Comparison of ENCODE assay signal across 8 mouse cellular contexts in genomic region chr3:51417485-51417884, GRCm38 (mm10). TPM values are rescaled to one million over a fixed set of nuclear protein-coding genes. Genes with fewer than 3 reads are reported as not detected.
DNase-seq lines count a peak whose midpoint lies in the region; ATAC-seq and TF ChIP-seq lines count a peak whose summit lies in the region.

No protein-coding gene starts in this region.

- TF ChIP-seq RAD21 in CH12.LX (IDR thresholded peaks at IDR 0.05; ENCODE audit: low read depth, low read length): no peak

- H3K4me3 ChIP-seq in heart, embryonic 11.5 days (ENCODE audit: low read depth, low read length): peak overlapping the region; percentile 68
- H3K4me3 ChIP-seq in CH12.LX (replicated peaks in 1 of 3; ENCODE audit: low read depth in 2 of 3, low read length in 2 of 3, poor library complexity in 1 of 3) (peak overlapping the region; percentile 78 to 82 (median 80)), macrophage (ENCODE audit: inconsistent target) (peak overlapping the region; percentile 87)
- H3K4me3 ChIP-seq in forebrain, postnatal 0 days (ENCODE audit: low read depth, low read length): peak overlapping the region; percentile 93

- peaks cover 14% of the 10 kb centered on the region; the same call in 1 of the 2 replicates for H3K4me1 ChIP-seq in heart, embryonic 11.5 days (ENCODE audit: control insufficient read depth, insufficient read depth, low read length)
- peaks cover 0 to 57% of the 10 kb centered on the region in 2 experiments; a peak in 3 of 4 replicates for H3K4me1 ChIP-seq in CH12.LX (ENCODE audit: control insufficient read depth in 1 of 2, insufficient read depth in 2 of 2)
- peaks cover 20% of the 10 kb centered on the region for H3K4me1 ChIP-seq in forebrain, postnatal 0 days (ENCODE audit: insufficient read depth)

- H3K79me2 ChIP-seq in CH12.LX (replicated peaks; ENCODE audit: control insufficient read depth, extremely low read depth, insufficient read depth, poor library complexity, severe bottlenecking) (peaks cover 71% of the 10 kb centered on the region), macrophage (ENCODE audit: inconsistent target) (peaks cover 72% of the 10 kb centered on the region)

- dilution Hi-C loops in CH12.LX (cut with MboI; ENCODE audit: extremely low pct_ligation_motif_present, extremely low pct_unique_long_range_greater_than_20kb, low sequenced_read_pairs): no loop called here

- no peak for DNase-seq in heart, adult 18-20 months
- DNase-seq in CH12.LX (ENCODE audit: extremely low read depth): no peak
- no peak for DNase-seq in forebrain, postnatal 0 days
- no peak for DNase-seq in thymus, postnatal 10 days (ENCODE audit: low spot score in 2 of 2)
- DNase-seq in adrenal gland, postnatal 4 days (ENCODE audit: low spot score in 2 of 2): no peak
- no peak for DNase-seq in cerebellum, postnatal 14 days

- no peaks in the 10 kb centered on the region for H3K27me3 ChIP-seq in heart, embryonic 11.5 days (ENCODE audit: control insufficient read depth, insufficient read depth, low read length)
- no peaks in the 10 kb centered on the region for H3K27me3 ChIP-seq in CH12.LX (replicated peaks)
- H3K27me3 ChIP-seq in forebrain, postnatal 0 days (ENCODE audit: insufficient read depth, low read length): no peaks in the 10 kb centered on the region

- no peak overlapping the region for H3K27ac ChIP-seq in heart, embryonic 11.5 days (ENCODE audit: low read depth, low read length)
- H3K27ac ChIP-seq in CH12.LX (ENCODE audit: insufficient read depth, low read depth): no peak overlapping the region
- H3K27ac ChIP-seq in forebrain, postnatal 0 days (ENCODE audit: low read depth, low read length): no peak overlapping the region
- 0 out of 2 replicates have a peak overlapping the region, but pooled peaks have one; percentile 66 for H3K27ac ChIP-seq in macrophage

- 52% methylated on average over 2 of the region's 2 CpGs for WGBS in heart, embryonic 11.5 days (ENCODE audit: insufficient replicate concordance)
- WGBS in forebrain, postnatal 0 days: 43% methylated on average over 2 of the region's 2 CpGs
- WGBS in macrophage (ENCODE audit: missing documents): 59% methylated on average over 2 of the region's 2 CpGs

- no peak for TF ChIP-seq POLR2A in CH12.LX (IDR thresholded peaks at IDR 0.05; ENCODE audit: low read depth, low read length)

- TF ChIP-seq CTCF in CH12.LX (conservative IDR thresholded peaks at IDR 0.05 in 1 of 2, IDR thresholded peaks at IDR 0.05 in 1 of 2; ENCODE audit: low read depth in 2 of 2, low read length in 2 of 2): peak in 1 of 2 experiments; percentile 16; a peak in 2 of 4 replicates
- no peak for TF ChIP-seq CTCF in forebrain, postnatal 0 days (IDR thresholded peaks at IDR 0.05; ENCODE audit: low read depth)

- no peak for TF ChIP-seq EP300 in CH12.LX (IDR thresholded peaks at IDR 0.05; ENCODE audit: low read length)

- no peaks in the 10 kb centered on the region for H3K9me3 ChIP-seq in heart, embryonic 11.5 days (replicated peaks; ENCODE audit: control insufficient read depth, low read length)
- H3K9me3 ChIP-seq in CH12.LX (replicated peaks; ENCODE audit: low read length): no peaks in the 10 kb centered on the region
- no peaks in the 10 kb centered on the region for H3K9me3 ChIP-seq in forebrain, postnatal 0 days (ENCODE audit: low read length)

- in situ Hi-C loops in CH12.LX (cut with MboI; ENCODE audit: low pct_ligation_motif_present, low pct_unique_long_range_greater_than_20kb, low sequenced_read_pairs): no loop called here

- peak overlapping the region; percentile 82 for H3K4me2 ChIP-seq in heart, embryonic 11.5 days
- H3K4me2 ChIP-seq in CH12.LX (ENCODE audit: insufficient read depth, low read depth, poor library complexity, severe bottlenecking): peak overlapping the region; percentile 73
- H3K4me2 ChIP-seq in forebrain, postnatal 0 days (ENCODE audit: low read depth): peak overlapping the region; percentile 81

- no peak overlapping the region for H3K9ac ChIP-seq in heart, embryonic 11.5 days (ENCODE audit: low read depth, low read length)
- peak overlapping the region; percentile 68; the same call in 1 of the 2 replicates for H3K9ac ChIP-seq in CH12.LX (ENCODE audit: insufficient read depth, low read depth)
- no peak overlapping the region for H3K9ac ChIP-seq in forebrain, postnatal 0 days

- no peak for ATAC-seq in heart, embryonic 11.5 days (replicated peaks; ENCODE audit: insufficient number of reproducible peaks, low FRiP score, low TSS enrichment)
- no peak for ATAC-seq in forebrain, postnatal 0 days

- no peaks in the 10 kb centered on the region for H3K36me3 ChIP-seq in heart, embryonic 11.5 days (ENCODE audit: control insufficient read depth, insufficient read depth, low read length)
- H3K36me3 ChIP-seq in CH12.LX (replicated peaks in 1 of 2; ENCODE audit: control insufficient read depth in 1 of 2, insufficient read depth in 1 of 2, low read length in 1 of 2) (peaks cover 5 to 30% of the 10 kb centered on the region in 2 experiments), macrophage (ENCODE audit: inconsistent target) (no peaks in the 10 kb centered on the region)
- no peaks in the 10 kb centered on the region for H3K36me3 ChIP-seq in forebrain, postnatal 0 days (ENCODE audit: insufficient read depth)

TF ChIP-seq in CH12.LX, 34 proteins besides CTCF, POLR2A, EP300 and RAD21:
- TF ChIP-seq MXI1 (IDR thresholded peaks at IDR 0.05; ENCODE audit: low read depth, low read length) (peak; percentile 55), MAZ (IDR thresholded peaks at IDR 0.05; ENCODE audit: low read depth, low read length) (no peak), HCFC1 (IDR thresholded peaks at IDR 0.05; ENCODE audit: low read depth, low read length) (no peak), E2F4 (IDR thresholded peaks at IDR 0.05; ENCODE audit: insufficient replicate concordance, low read depth, low read length) (no peak), IRF4 (IDR thresholded peaks at IDR 0.05; ENCODE audit: low read depth, low read length) (0 out of 2 replicates have a peak, but pooled peaks have one; percentile 12), SIN3A (IDR thresholded peaks at IDR 0.05; ENCODE audit: low read length) (0 out of 2 replicates have a peak, but pooled peaks have one; percentile 6), MYC (IDR thresholded peaks at IDR 0.05; ENCODE audit: low read depth, low read length) (peak; percentile 60; the same call in 1 of the 2 replicates), CHD2 (IDR thresholded peaks at IDR 0.05; ENCODE audit: low read length) (no peak), MAX (IDR thresholded peaks at IDR 0.05; ENCODE audit: low read length) (peak; percentile 34; the same call in 1 of the 2 replicates)
TF ChIP-seq in CH12.LX: peak in this region for 5.

RNA-seq across cellular contexts. Expression of gene Naa15, which starts 2.5 kb away (rescaled TPM):
- 37.8 and 39.6 TPM in 2 replicates for polyA plus RNA-seq in heart, embryonic 11.5 days (2014; fragmentation: Nextera tagmentation; extraction: Ambion mirVana)
- 10 to 100 TPM; 54.8 TPM for total RNA-seq in heart, adult 18-20 months (2021)
- total RNA-seq in CH12.LX (2012; rRNA removed): 27.6 and 34.1 TPM in 2 replicates
- total RNA-seq in CH12.LX (2014; rRNA removed): 59.0 and 59.9 TPM in 2 replicates
- polyA plus RNA-seq in CH12.LX (2012; ENCODE audit: insufficient read length, low read depth): 85.8 and 95.3 TPM in 2 replicates
- 28.3 and 36.9 TPM in 2 replicates for total RNA-seq in forebrain, postnatal 0 days (2014; rRNA removed)
- polyA plus RNA-seq in forebrain, postnatal 0 days (2015; fragmentation: Nextera tagmentation; extraction: Ambion mirVana): 21.4 and 29.7 TPM in 2 replicates
- 100 to 1,000 TPM; 114 to 283 (median 163) TPM for total RNA-seq in macrophage (2018; cell fraction: chromatin; rRNA removed)
- 10 to 100 TPM; 27.9 to 46.3 (median 34.9) TPM for total RNA-seq in macrophage (2018; cell fraction: cytosol; rRNA removed)
- 100 to 1,000 TPM in 10 of 26 experiments, 10 to 100 TPM in 16; 60.5 to 158 (median 90.6) TPM for total RNA-seq in macrophage (2018; cell fraction: nucleus; rRNA removed)
- 23.7 to 44.8 TPM (median 39.3 TPM) in 3 replicates for polyA plus RNA-seq in macrophage (2018)
- 10 to 100 TPM; 56.8 to 63.5 TPM for total RNA-seq in adrenal gland, postnatal 4 days (2021)

RNA-seq across cellular contexts. Expression of gene Ndufc1, which starts 8.7 kb away (rescaled TPM):
- 1,265 and 1,267 TPM in 2 replicates for polyA plus RNA-seq in heart, embryonic 11.5 days (2014; fragmentation: Nextera tagmentation; extraction: Ambion mirVana)
- 1,000 to 10,000 TPM; 1,753 to 1,760 TPM for total RNA-seq in heart, adult 18-20 months (2021)
- total RNA-seq in CH12.LX (2012; rRNA removed) (213 and 233 TPM in 2 replicates), CH12.LX (2014; rRNA removed) (206 and 234 TPM in 2 replicates)
- polyA plus RNA-seq in CH12.LX (2012; ENCODE audit: insufficient read length, low read depth) (109 and 159 TPM in 2 replicates), macrophage (2018) (52.1 to 187 TPM (median 175 TPM) in 3 replicates)
- total RNA-seq in forebrain, postnatal 0 days (2014; rRNA removed): 78.2 and 186 TPM in 2 replicates
- 871 and 1,036 TPM in 2 replicates for polyA plus RNA-seq in forebrain, postnatal 0 days (2015; fragmentation: Nextera tagmentation; extraction: Ambion mirVana)
- 10 to 100 TPM in 1 of 26 experiments, 1 to 10 TPM in 23, not detected in 2; 1.6 to 24.6 (median 4.6) TPM for total RNA-seq in macrophage (2018; cell fraction: chromatin; rRNA removed)
- 100 to 1,000 TPM; 112 to 172 (median 144) TPM for total RNA-seq in macrophage (2018; cell fraction: cytosol; rRNA removed)
- total RNA-seq in macrophage (2018; cell fraction: nucleus; rRNA removed): 10 to 100 TPM in 20 of 26 experiments, 1 to 10 TPM in 6; 4.5 to 32.2 (median 15.8) TPM
- total RNA-seq in adrenal gland, postnatal 4 days (2021): 100 to 1,000 TPM; 492 to 529 TPM

RNA-seq across cellular contexts. Expression of gene Mgarp, which starts 20.9 kb away (rescaled TPM):
- 14.2 and 15.4 TPM in 2 replicates for polyA plus RNA-seq in heart, embryonic 11.5 days (2014; fragmentation: Nextera tagmentation; extraction: Ambion mirVana)
- total RNA-seq in heart, adult 18-20 months (2021): under 1 TPM; 0.31 to 0.35 TPM
- not detected in 2 replicates for total RNA-seq in CH12.LX (2012; rRNA removed)
- total RNA-seq in CH12.LX (2014; rRNA removed): not detected in 2 replicates
- 0.23 TPM in 1 of 2 replicates, not detected in the other for polyA plus RNA-seq in CH12.LX (2012; ENCODE audit: insufficient read length, low read depth)
- total RNA-seq in forebrain, postnatal 0 days (2014; rRNA removed): 0.54 and 0.67 TPM in 2 replicates
- polyA plus RNA-seq in forebrain, postnatal 0 days (2015; fragmentation: Nextera tagmentation; extraction: Ambion mirVana): 0.42 and 0.53 TPM in 2 replicates
- total RNA-seq in macrophage (2018; cell fraction: chromatin; rRNA removed): 1 to 10 TPM in 1 of 26 experiments, not detected in 25; 1.1 TPM
- total RNA-seq in macrophage (2018; cell fraction: cytosol; rRNA removed): under 1 TPM in 1 of 26 experiments, not detected in 25; 0.11 TPM
- not detected for total RNA-seq in macrophage (2018; cell fraction: nucleus; rRNA removed)
- not detected in 3 replicates for polyA plus RNA-seq in macrophage (2018)
- total RNA-seq in adrenal gland, postnatal 4 days (2021): 100 to 1,000 TPM; 477 to 530 TPM

Comparison
In these comparisons a context has a peak if more than half of its experiments do, and no peak if none do; other contexts are left out.
1. RNA of gene Mgarp, which starts 20.9 kb away (total RNA-seq): 477 to 530 TPM in adrenal gland, postnatal 4 days; 0.54 to 0.67 TPM in forebrain, postnatal 0 days, 0.31 to 0.35 TPM in heart, adult 18-20 months and not detected in CH12.LX; every median in the first group is over 100 times any median in the second.
2. Peak in every context shown above with its lines, with median percentiles within 50 percentile points of each other: H3K4me2 ChIP-seq and H3K4me3 ChIP-seq.